Mouse (Mus musculus): ENCODE measurements around the gene Macf1. TPM values are rescaled to one million over a fixed set of nuclear protein-coding genes. Genes with fewer than 3 reads are reported as not detected.

The Macf1 gene
- polyA plus RNA-seq, 1 experiment from 2014 or later: 67.3 TPM

- no peak overlapping the region for H3K4me3 ChIP-seq
- peaks cover 69% of the 10 kb centered on the region for H3K4me1 ChIP-seq (replicated peaks)
- no peak overlapping the region for H3K9ac ChIP-seq
- ATAC-seq (ENCODE audit: low FRiP score): no peak
- peaks cover 22% of the 10 kb centered on the region for H3K36me3 ChIP-seq
- 47% methylated on average over 1 of the region's 1 CpGs for WGBS
- peak overlapping the region; percentile 29 for H3K4me2 ChIP-seq
- no peak overlapping the region for H3K27ac ChIP-seq
- H3K9me3 ChIP-seq: no peaks in the 10 kb centered on the region
- H3K27me3 ChIP-seq: no peaks in the 10 kb centered on the region
Observed at GRCm38 (mm10) chr4:123404056-123404455, 280.1 kb downstream of the Macf1 start.

GRCm38 (mm10) chr4:123402244-123402643, 281.9 kb downstream of the Macf1 start:
- Histone ChIP-seq H3K27me3 (no peaks in the 10 kb centered on the region), H3K27ac (no peak overlapping the region), H3K4me2 (no peak overlapping the region), H3K9me3 (no peaks in the 10 kb centered on the region), H3K9ac (no peak overlapping the region), H3K36me3 (peaks cover 30% of the 10 kb centered on the region), H3K4me1 (replicated peaks) (peaks cover 51% of the 10 kb centered on the region), H3K4me3 (no peak overlapping the region)
- 61% methylated on average over 1 of the region's 1 CpGs for WGBS
- ATAC-seq (ENCODE audit: low FRiP score): no peak

GRCm38 (mm10) chr4:123401265-123401664, 282.9 kb downstream of the Macf1 start:
- Histone ChIP-seq H3K36me3 (peaks cover 40% of the 10 kb centered on the region), H3K9ac (no peak overlapping the region), H3K27me3 (no peaks in the 10 kb centered on the region), H3K4me3 (no peak overlapping the region), H3K9me3 (no peaks in the 10 kb centered on the region), H3K27ac (0 out of 2 replicates have a peak overlapping the region, but pooled peaks have one; percentile 4), H3K4me1 (replicated peaks) (peaks cover 43% of the 10 kb centered on the region), H3K4me2 (no peak overlapping the region)
- 76% methylated on average over 3 of the region's 3 CpGs for WGBS
- ATAC-seq (ENCODE audit: low FRiP score): no peak

GRCm38 (mm10) chr4:123397643-123398434, 286.3 kb downstream of the Macf1 start:
- peaks cover 72% of the 10 kb centered on the region for H3K36me3 ChIP-seq
- no peaks in the 10 kb centered on the region for H3K27me3 ChIP-seq
- H3K9ac ChIP-seq: no peak overlapping the region
- H3K27ac ChIP-seq: no peak overlapping the region
- ATAC-seq (ENCODE audit: low FRiP score): no peak
- H3K4me1 ChIP-seq (replicated peaks): peaks cover 16% of the 10 kb centered on the region
- 94% methylated on average over 5 of the region's 5 CpGs for WGBS
- no peak overlapping the region for H3K4me2 ChIP-seq
- H3K9me3 ChIP-seq: no peaks in the 10 kb centered on the region
- H3K4me3 ChIP-seq: no peak overlapping the region

GRCm38 (mm10) chr4:123397049-123397448, 287.1 kb downstream of the Macf1 start:
- WGBS: 97% methylated on average over 8 of the region's 8 CpGs
- no peak overlapping the region for H3K27ac ChIP-seq
- no peaks in the 10 kb centered on the region for H3K9me3 ChIP-seq
- H3K4me1 ChIP-seq (replicated peaks): peaks cover 10% of the 10 kb centered on the region; the same call in 1 of the 2 replicates
- H3K4me3 ChIP-seq: no peak overlapping the region
- H3K36me3 ChIP-seq: peaks cover 80% of the 10 kb centered on the region
- no peak overlapping the region for H3K9ac ChIP-seq
- no peak overlapping the region for H3K4me2 ChIP-seq
- H3K27me3 ChIP-seq: no peaks in the 10 kb centered on the region
- ATAC-seq (ENCODE audit: low FRiP score): no peak

- H3K36me3 ChIP-seq: peaks cover 84% of the 10 kb centered on the region
- WGBS: 100% methylated on average over 2 of the region's 2 CpGs
Observed at GRCm38 (mm10) chr4:123395435-123396000, 288.6 kb downstream of the Macf1 start.

GRCm38 (mm10) chr4:123394878-123395277, 289.3 kb downstream of the Macf1 start:
- Histone ChIP-seq H3K27ac (peak overlapping the region; percentile 55), H3K9me3 (no peaks in the 10 kb centered on the region), H3K9ac (no peak overlapping the region), H3K36me3 (peaks cover 87% of the 10 kb centered on the region), H3K27me3 (no peaks in the 10 kb centered on the region), H3K4me1 (replicated peaks) (no peaks in the 10 kb centered on the region), H3K4me2 (no peak overlapping the region), H3K4me3 (no peak overlapping the region)
- ATAC-seq (ENCODE audit: low FRiP score): no peak
- WGBS: 86% methylated on average over 5 of the region's 5 CpGs

More at GRCm38 (mm10) chr4:123395435-123396000, 288.6 kb downstream of the Macf1 start:
- no peak for ATAC-seq (ENCODE audit: low FRiP score)
- no peaks in the 10 kb centered on the region for H3K4me1 ChIP-seq (replicated peaks)
- no peak overlapping the region for H3K4me3 ChIP-seq
- H3K9me3 ChIP-seq: no peaks in the 10 kb centered on the region
- no peaks in the 10 kb centered on the region for H3K27me3 ChIP-seq
- H3K9ac ChIP-seq: no peak overlapping the region
- H3K4me2 ChIP-seq: no peak overlapping the region
- no peak overlapping the region for H3K27ac ChIP-seq

GRCm38 (mm10) chr4:123394269-123394668, 289.9 kb downstream of the Macf1 start:
- 58% methylated on average over 1 of the region's 1 CpGs for whole genome bisulfite sequencing
- Histone ChIP-seq H3K9me3 (no peaks in the 10 kb centered on the region), H3K4me1 (replicated peaks) (no peaks in the 10 kb centered on the region), H3K27me3 (no peaks in the 10 kb centered on the region), H3K27ac (peak overlapping the region; percentile 55; the same call in 1 of the 2 replicates), H3K4me3 (no peak overlapping the region), H3K4me2 (no peak overlapping the region), H3K9ac (no peak overlapping the region), H3K36me3 (peaks cover 88% of the 10 kb centered on the region)
- ATAC-seq (ENCODE audit: low FRiP score): no peak

GRCm38 (mm10) chr4:123393004-123393403, 291.2 kb downstream of the Macf1 start:
- no peak overlapping the region for H3K27ac ChIP-seq
- 87% methylated on average over 3 of the region's 3 CpGs for WGBS
- H3K4me3 ChIP-seq: no peak overlapping the region
- H3K9me3 ChIP-seq: no peaks in the 10 kb centered on the region
- no peaks in the 10 kb centered on the region for H3K4me1 ChIP-seq (replicated peaks)
- no peak overlapping the region for H3K9ac ChIP-seq
- H3K36me3 ChIP-seq: peaks cover 92% of the 10 kb centered on the region
- no peak for ATAC-seq (ENCODE audit: low FRiP score)
- no peak overlapping the region for H3K4me2 ChIP-seq
- no peaks in the 10 kb centered on the region for H3K27me3 ChIP-seq

- Histone ChIP-seq H3K4me2 (no peak overlapping the region), H3K4me1 (replicated peaks) (no peaks in the 10 kb centered on the region), H3K4me3 (no peak overlapping the region), H3K27me3 (no peaks in the 10 kb centered on the region), H3K9me3 (no peaks in the 10 kb centered on the region), H3K9ac (no peak overlapping the region), H3K36me3 (peaks cover 92% of the 10 kb centered on the region), H3K27ac (no peak overlapping the region)
- 94% methylated on average over 1 of the region's 1 CpGs for WGBS
- no peak for ATAC-seq (ENCODE audit: low FRiP score)
Observed at GRCm38 (mm10) chr4:123392187-123392586, 292.0 kb downstream of the Macf1 start.

GRCm38 (mm10) chr4:123385028-123385427, 299.1 kb downstream of the Macf1 start:
- no peaks in the 10 kb centered on the region for H3K9me3 ChIP-seq
- peaks cover 92% of the 10 kb centered on the region for H3K36me3 ChIP-seq
- no peak overlapping the region for H3K4me2 ChIP-seq
- H3K9ac ChIP-seq: no peak overlapping the region
- no peaks in the 10 kb centered on the region for H3K27me3 ChIP-seq
- WGBS: 24% methylated on average over 1 of the region's 1 CpGs
- H3K27ac ChIP-seq: peak overlapping the region; percentile 72; the same call in 1 of the 2 replicates
- H3K4me1 ChIP-seq (replicated peaks): no peaks in the 10 kb centered on the region; the same call in 1 of the 2 replicates
- no peak overlapping the region for H3K4me3 ChIP-seq
- ATAC-seq (ENCODE audit: low FRiP score): no peak

GRCm38 (mm10) chr4:123383173-123383572, 301.0 kb downstream of the Macf1 start:
- no peaks in the 10 kb centered on the region for H3K9me3 ChIP-seq
- 91% methylated on average over 7 of the region's 7 CpGs for WGBS
- ATAC-seq (ENCODE audit: low FRiP score): no peak
- no peaks in the 10 kb centered on the region; the same call in 1 of the 2 replicates for H3K4me1 ChIP-seq (replicated peaks)
- H3K27ac ChIP-seq: no peak overlapping the region
- H3K4me3 ChIP-seq: no peak overlapping the region
- no peak overlapping the region for H3K9ac ChIP-seq
- no peaks in the 10 kb centered on the region for H3K27me3 ChIP-seq
- peaks cover 87% of the 10 kb centered on the region for H3K36me3 ChIP-seq
- no peak overlapping the region for H3K4me2 ChIP-seq

Data from hindbrain, embryonic 13.5 days (tissue).